Mouse (Mus musculus) forebrain, embryonic 11.5 days (tissue): ENCODE data around the gene Hmgn1. TPM values are rescaled to one million over a fixed set of nuclear protein-coding genes. Genes with fewer than 3 reads are reported as not detected.
"Not testable (repeated sequence)": the region's sequence is repeated elsewhere in the genome, so short reads cannot be mapped to it uniquely, and the experiment has no call there.

Experiments
- ATAC-seq: fragments of 200-750 bp; cut with Nextera tagmentation; replicated peaks from 2 replicates; pipeline ENCODE4 v1.8.0; 2017; ENCODE audit warnings: moderate TSS enrichment; ENCODE audit not compliant: low FRiP score
- DNase-seq: peaks from one replicate; pipeline ENCODE4 v3.0.0-alpha.2; 2017; ENCODE audit warnings: low spot score
- H3K27ac ChIP-seq: fragments of 300-500 bp; sonication (generic); 2 replicates; pipeline ENCODE4 v1.5.1; 2014; ENCODE audit warnings: low read depth, low read length
- H3K27me3 ChIP-seq: fragments of 300-500 bp; sonication (generic); 2 replicates; pipeline ENCODE4 v1.6.1; 2014; ENCODE audit warnings: mild to moderate bottlenecking, low read length, mixed read lengths; ENCODE audit not compliant: control insufficient read depth, insufficient read depth
- H3K36me3 ChIP-seq: fragments of 300-500 bp; sonication (generic); 2 replicates; pipeline ENCODE4 v1.6.1; 2014; ENCODE audit warnings: mild to moderate bottlenecking, low read length, moderate library complexity, mixed read lengths; ENCODE audit not compliant: control insufficient read depth, insufficient read depth
- H3K4me1 ChIP-seq: fragments of 300-500 bp; sonication (generic); replicated peaks from 2 replicates; pipeline ENCODE4 v1.6.1; 2014; ENCODE audit warnings: low read length, mixed read lengths; ENCODE audit not compliant: control insufficient read depth, insufficient read depth
- H3K4me2 ChIP-seq: fragments of 300-500 bp; sonication (generic); 2 replicates; pipeline ENCODE4 v1.6.1; 2014; ENCODE audit warnings: low read depth, mild to moderate bottlenecking, low read length, moderate library complexity, mixed read lengths; ENCODE audit not compliant: severe bottlenecking
- H3K4me3 ChIP-seq: fragments of 300-500 bp; sonication (generic); 2 replicates; pipeline ENCODE4 v1.5.1; 2014; ENCODE audit warnings: low read depth, low read length
- H3K9ac ChIP-seq: fragments of 300-500 bp; sonication (generic); 2 replicates; pipeline ENCODE4 v1.6.1; 2014; ENCODE audit warnings: low read length
- H3K9me3 ChIP-seq: fragments of 300-500 bp; sonication (generic); 2 replicates; pipeline ENCODE4 v1.6.1; 2016; ENCODE audit warnings: low read length, mixed read lengths; ENCODE audit not compliant: control insufficient read depth
- WGBS: fragments of 180-500 bp; shearing (Covaris S2); extraction: QIAGEN DNeasy Blood & Tissue Kit; methylation state at CpG from one replicate; pipeline ENCODE4 v1.1.7; 2014; 5-methylcytosine and 5-hydroxymethylcytosine counted together
- polyA plus RNA-seq: library from polyadenylated mRNA; unstranded; fragments of >200 nt; fragmentation: Nextera tagmentation; extraction: Ambion mirVana; gene quantifications from 2 replicates; pipeline ENCODE4 v1.2.1, GENCODE M21; 2014

The Hmgn1 gene
- polyA plus RNA-seq, 1 experiment from 2014 or later = 935 TPM

DNA sequence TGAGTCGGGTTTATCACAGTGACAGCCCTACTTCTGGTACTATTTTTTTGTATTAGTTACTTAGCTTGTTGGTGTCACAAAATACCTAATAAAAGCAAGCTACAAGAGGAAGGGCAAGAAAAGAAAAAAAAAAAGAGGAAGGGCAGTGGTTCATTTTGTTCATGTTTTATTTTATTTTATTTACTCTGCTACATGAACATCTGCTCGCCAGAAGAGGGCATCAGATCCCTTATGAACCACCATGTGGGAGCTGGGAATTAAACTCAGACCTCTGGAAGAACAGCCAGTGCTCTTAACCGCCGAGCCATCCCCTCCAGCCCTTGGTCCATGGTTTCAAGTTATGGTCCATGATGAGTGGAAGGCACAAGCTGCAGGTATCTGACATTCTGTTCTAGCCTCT is 12.8 kb downstream of the Hmgn1 start:
- Histone ChIP-seq H3K27ac (no peak overlapping the region), H3K27me3 (no peaks in the 10 kb centered on the region), H3K4me3 (no peak overlapping the region), H3K9me3 (no peaks in the 10 kb centered on the region), H3K9ac (no peak overlapping the region), H3K4me2 (no peak overlapping the region), H3K36me3 (no peaks in the 10 kb centered on the region; the same call in 1 of the 2 replicates), H3K4me1 (no peaks in the 10 kb centered on the region)
- 50% methylated on average over 4 of the region's 4 CpGs for WGBS
- ATAC-seq = no peak
- DNase-seq = no peak

DNA sequence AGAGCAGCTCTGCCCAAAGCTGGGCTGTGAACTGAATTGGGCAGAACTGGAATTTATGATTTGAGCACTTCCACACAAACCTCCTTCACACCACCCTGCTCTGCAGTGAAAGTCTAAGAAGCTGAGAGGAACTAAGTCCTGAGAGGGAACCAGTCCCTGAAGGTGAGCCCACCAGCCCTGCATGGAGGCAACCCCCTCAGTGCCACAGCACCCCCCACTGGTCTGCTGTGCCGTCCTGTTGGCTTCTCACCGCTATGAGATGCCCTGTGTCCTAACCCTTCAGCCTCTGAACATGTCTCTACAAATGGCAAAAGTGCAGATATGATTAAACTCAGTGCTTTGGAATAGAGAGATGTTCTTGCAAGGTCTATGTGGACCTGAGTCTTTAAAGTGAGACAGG is 14.8 kb downstream of the Hmgn1 start:
- DNase-seq (no peak), ATAC-seq (no peak)
- 46% methylated on average over 2 of the region's 2 CpGs for WGBS
- Histone ChIP-seq H3K36me3 (no peaks in the 10 kb centered on the region), H3K4me1 (no peaks in the 10 kb centered on the region), H3K27ac (no peak overlapping the region), H3K4me2 (no peak overlapping the region), H3K4me3 (no peak overlapping the region), H3K9me3 (no peaks in the 10 kb centered on the region), H3K9ac (no peak overlapping the region), H3K27me3 (no peaks in the 10 kb centered on the region)

DNA sequence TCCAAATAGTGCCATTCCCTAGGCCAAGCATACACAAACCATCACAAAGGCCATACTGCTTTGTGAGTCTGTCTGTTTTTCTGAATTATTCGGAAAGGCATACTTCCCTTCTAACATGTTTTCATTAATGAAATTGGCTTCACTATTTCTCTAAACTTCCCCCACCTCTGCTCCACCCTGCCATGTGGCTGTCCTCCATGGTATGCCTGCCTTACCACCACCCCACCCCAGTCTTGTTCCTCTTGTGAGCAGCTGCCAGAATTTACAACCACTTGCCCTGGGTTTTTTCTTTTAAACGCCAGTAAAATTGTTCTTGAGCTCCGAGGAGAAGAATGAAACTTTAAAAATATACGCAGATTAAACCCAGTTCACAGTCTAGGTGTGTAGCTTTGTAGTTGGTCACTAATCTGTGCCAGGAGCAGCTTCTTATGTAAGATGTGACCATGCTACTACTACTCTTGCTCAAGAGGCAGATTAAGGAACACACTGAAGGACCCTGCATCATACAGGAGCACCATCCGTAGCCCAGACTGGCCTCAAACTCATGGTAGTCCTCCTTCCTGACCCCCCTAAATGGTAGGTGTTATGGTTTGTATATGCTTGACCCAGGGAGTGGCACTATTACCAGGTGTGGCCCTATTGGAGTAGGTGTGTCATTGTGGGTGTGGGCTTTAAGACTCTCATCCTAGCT is 16.7 kb downstream of the Hmgn1 start:
- Histone ChIP-seq H3K4me2 (no peak overlapping the region), H3K4me1 (no peaks in the 10 kb centered on the region), H3K9ac (no peak overlapping the region), H3K9me3 (no peaks in the 10 kb centered on the region), H3K36me3 (no peaks in the 10 kb centered on the region), H3K27ac (no peak overlapping the region), H3K4me3 (no peak overlapping the region), H3K27me3 (no peaks in the 10 kb centered on the region)
- DNase-seq (no peak), ATAC-seq (no peak)
- 89% methylated on average over 5 of the region's 5 CpGs for WGBS

DNA sequence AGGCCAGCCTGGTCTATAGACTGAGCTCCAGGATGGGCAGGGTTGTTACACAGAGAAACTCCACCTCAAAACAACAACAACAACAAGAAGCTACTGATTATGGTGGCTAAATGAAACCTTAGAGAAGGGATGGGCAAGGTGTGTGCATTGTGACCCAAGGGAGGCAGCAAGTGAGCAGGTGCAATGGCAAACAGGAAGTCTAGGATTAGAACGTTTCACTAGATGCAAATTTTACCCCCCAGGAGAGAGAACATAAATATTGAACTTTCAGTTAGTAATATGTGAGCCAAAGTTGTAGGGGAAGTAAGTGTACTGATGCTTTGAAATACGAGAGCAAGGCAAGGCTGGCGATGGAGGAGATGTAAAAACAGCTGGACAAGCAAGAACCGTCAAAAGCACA is 17.9 kb downstream of the Hmgn1 start:
- DNase-seq (no peak), ATAC-seq (no peak)
- no peak overlapping the region for H3K9ac ChIP-seq
- H3K4me3 ChIP-seq = no peak overlapping the region
- 66% methylated on average over 4 of the region's 4 CpGs for WGBS
- H3K27me3 ChIP-seq = no peaks in the 10 kb centered on the region
- no peaks in the 10 kb centered on the region for H3K9me3 ChIP-seq
- H3K36me3 ChIP-seq = no peaks in the 10 kb centered on the region
- no peak overlapping the region for H3K4me2 ChIP-seq
- no peak overlapping the region for H3K27ac ChIP-seq
- no peaks in the 10 kb centered on the region for H3K4me1 ChIP-seq

DNA sequence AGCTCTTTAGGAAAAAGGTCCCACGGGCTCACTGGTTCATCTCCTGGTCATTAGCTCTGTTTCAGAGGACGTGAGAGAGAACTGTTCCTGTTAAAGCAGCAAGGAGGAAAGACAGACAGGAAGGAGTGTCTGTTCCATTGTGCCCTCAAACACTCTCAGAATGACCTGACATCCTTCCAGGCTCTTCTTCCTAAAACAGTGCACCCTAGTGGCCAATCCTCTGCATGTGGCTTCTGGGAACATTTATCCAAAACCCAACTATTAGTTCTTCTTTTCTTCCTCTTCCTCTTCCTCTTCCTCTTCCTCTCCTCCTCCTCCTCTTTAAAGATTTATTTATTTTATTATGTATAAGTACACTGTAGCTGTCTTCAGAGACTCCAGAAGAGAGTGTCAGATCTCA is 24.5 kb downstream of the Hmgn1 start:
- Histone ChIP-seq H3K4me3 (no peak overlapping the region), H3K4me2 (no peak overlapping the region), H3K9me3 (no peaks in the 10 kb centered on the region), H3K27me3 (no peaks in the 10 kb centered on the region), H3K36me3 (no peaks in the 10 kb centered on the region), H3K4me1 (no peaks in the 10 kb centered on the region), H3K27ac (no peak overlapping the region), H3K9ac (no peak overlapping the region)
- DNase-seq (no peak), ATAC-seq (no peak)
- WGBS = 56% methylated on average over 2 of the region's 2 CpGs

DNA sequence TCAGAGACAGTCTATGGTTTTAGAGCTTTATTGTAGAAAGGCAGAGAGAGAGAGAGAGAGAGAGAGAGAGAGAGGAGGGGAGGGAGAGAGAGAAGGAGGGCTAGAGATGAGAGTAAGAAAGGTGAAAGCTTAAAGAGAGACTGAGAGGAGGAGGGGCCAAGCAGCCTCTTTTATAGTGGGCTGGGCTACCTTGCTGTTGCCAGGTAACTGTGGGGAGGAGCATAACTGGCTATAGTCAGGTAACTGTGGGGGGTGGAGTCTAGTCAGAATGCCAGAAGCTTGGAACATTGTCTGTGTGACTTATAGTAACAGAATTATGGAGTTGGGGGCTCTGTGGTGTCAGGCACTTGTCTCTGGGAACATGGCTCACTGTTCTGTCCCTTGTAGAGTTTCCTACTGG is 29.7 kb downstream of the Hmgn1 start:
- H3K36me3 ChIP-seq, H3K4me2 ChIP-seq, ATAC-seq, H3K4me1 ChIP-seq, H3K27ac ChIP-seq, H3K27me3 ChIP-seq, H3K4me3 ChIP-seq, DNase-seq, H3K9me3 ChIP-seq, H3K9ac ChIP-seq: not testable (repeated sequence)

DNA sequence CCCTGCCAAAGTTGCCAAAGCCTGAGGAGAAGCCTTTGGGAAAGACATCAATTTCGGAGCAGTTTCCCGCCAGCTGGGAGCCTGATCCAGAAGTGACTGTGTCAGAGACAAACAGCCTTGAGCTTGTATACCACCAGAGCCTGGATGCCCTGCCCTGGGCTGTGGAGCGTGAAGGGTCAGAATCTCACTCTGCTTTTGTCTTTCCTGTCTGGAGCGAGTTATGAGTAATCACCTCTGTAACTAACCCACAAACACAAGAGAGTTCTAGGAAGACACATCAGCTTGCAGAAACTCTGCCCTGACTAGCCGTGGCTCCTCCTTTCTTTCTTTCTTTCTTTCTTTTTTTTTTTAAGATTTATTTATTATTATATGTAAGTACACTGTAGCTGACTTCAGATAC is 31.6 kb downstream of the Hmgn1 start:
- Histone ChIP-seq H3K27me3 (no peaks in the 10 kb centered on the region), H3K4me2 (no peak overlapping the region), H3K36me3 (no peaks in the 10 kb centered on the region), H3K4me1 (no peaks in the 10 kb centered on the region), H3K9ac (no peak overlapping the region), H3K9me3 (no peaks in the 10 kb centered on the region), H3K27ac (no peak overlapping the region), H3K4me3 (no peak overlapping the region)
- no peak for ATAC-seq
- 92% methylated on average over 5 of the region's 5 CpGs for WGBS
- DNase-seq = no peak

DNA sequence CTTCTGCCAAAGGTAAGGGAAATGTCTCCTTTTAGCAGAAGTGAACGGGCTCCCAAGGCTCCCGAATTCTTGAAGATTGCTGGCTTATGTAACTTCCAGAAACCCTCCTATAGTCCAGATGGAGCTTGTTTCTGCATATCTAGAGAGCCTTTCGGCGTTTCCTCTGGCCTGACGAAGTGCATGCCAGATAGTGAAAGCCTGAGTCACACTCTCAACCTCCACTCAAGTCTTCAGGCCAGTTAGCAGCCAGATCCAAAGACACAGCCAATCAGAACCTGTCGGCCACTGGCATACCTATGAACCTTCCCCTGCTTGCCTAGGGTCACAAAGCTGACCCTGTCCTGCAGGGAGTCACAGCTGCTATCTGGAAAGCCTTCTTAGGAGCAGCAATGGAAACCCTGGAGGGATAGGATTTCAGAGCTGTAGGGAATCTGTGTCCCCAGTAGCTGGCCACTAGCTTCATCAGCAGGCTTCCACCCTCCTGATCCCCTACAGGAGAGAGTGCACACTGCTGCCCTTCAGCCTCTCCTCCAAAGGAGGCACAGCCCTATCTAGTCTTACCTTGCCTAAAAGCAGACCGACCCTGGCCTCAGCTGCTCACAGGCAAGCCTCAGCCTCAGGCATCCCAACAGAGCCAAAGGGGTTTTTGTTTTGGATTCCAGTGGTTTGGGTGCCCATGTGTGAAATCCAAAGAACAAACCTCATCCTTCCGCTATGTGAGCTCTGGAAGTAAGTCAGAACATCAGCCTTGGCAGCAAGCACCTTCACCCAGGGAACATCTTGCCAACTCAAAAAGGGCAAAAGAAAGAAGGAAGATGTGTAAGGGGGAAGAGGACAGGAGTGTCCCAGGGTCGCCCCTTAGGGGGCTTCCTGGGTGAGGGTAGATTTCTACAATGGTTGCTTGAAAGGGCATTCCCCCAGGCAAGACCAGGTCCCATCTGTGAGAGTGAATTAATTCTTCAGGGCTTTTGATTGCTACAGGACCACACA is 35.7 kb downstream of the Hmgn1 start:
- Histone ChIP-seq H3K27me3 (no peaks in the 10 kb centered on the region), H3K9me3 (no peaks in the 10 kb centered on the region), H3K27ac (no peak overlapping the region), H3K9ac (no peak overlapping the region), H3K36me3 (no peaks in the 10 kb centered on the region), H3K4me1 (no peaks in the 10 kb centered on the region), H3K4me2 (no peak overlapping the region), H3K4me3 (no peak overlapping the region)
- 66% methylated on average over 9 of the region's 9 CpGs for WGBS
- no peak for DNase-seq
- no peak for ATAC-seq
